Mouse (Mus musculus) midbrain, embryonic 15.5 days (tissue): ENCODE data around the gene Prrg4. TPM values are rescaled to one million over a fixed set of nuclear protein-coding genes. Genes with fewer than 3 reads are reported as not detected.

Source experiments
- ATAC-seq: fragments of 200-750 bp; cut with Nextera tagmentation; replicated peaks from 2 replicates; pipeline ENCODE4 v1.8.0; 2017; ENCODE audit warnings: moderate TSS enrichment
- H3K27ac ChIP-seq: fragments of 300-500 bp; sonication (generic); 2 replicates; pipeline ENCODE4 v1.5.1; 2015; ENCODE audit warnings: mild to moderate bottlenecking, inconsistent platforms
- H3K27me3 ChIP-seq: fragments of 300-500 bp; sonication (generic); replicated peaks from 2 replicates; pipeline ENCODE4 v1.6.1; 2015; ENCODE audit warnings: inconsistent platforms
- H3K36me3 ChIP-seq: fragments of 300-500 bp; sonication (generic); replicated peaks from 2 replicates; pipeline ENCODE4 v1.6.1; 2015; ENCODE audit warnings: inconsistent platforms
- H3K4me1 ChIP-seq: fragments of 300-500 bp; sonication (generic); 2 replicates; pipeline ENCODE4 v1.6.1; 2015; ENCODE audit warnings: inconsistent platforms
- H3K4me2 ChIP-seq: fragments of 300-500 bp; sonication (generic); 2 replicates; pipeline ENCODE4 v1.6.1; 2015; ENCODE audit warnings: inconsistent platforms, mild to moderate bottlenecking, moderate library complexity
- H3K4me3 ChIP-seq: fragments of 300-500 bp; sonication (generic); 2 replicates; pipeline ENCODE4 v1.5.1; 2015; ENCODE audit warnings: mild to moderate bottlenecking, inconsistent platforms
- H3K9ac ChIP-seq: fragments of 300-500 bp; sonication (generic); 2 replicates; pipeline ENCODE4 v1.6.1; 2015; ENCODE audit warnings: mild to moderate bottlenecking, inconsistent platforms
- H3K9me3 ChIP-seq: fragments of 300-500 bp; sonication (generic); 2 replicates; pipeline ENCODE4 v1.6.1; 2016; ENCODE audit warnings: inconsistent platforms
- WGBS: fragments of 180-500 bp; shearing (Covaris S2); methylation state at CpG from one replicate; pipeline ENCODE4 v1.1.7; 2015; ENCODE audit warnings: mixed read lengths; 5-methylcytosine and 5-hydroxymethylcytosine counted together
- polyA plus RNA-seq: library from polyadenylated mRNA; unstranded; fragments of >200 nt; fragmentation: Nextera tagmentation; extraction: Ambion mirVana; gene quantifications from 2 replicates; pipeline ENCODE4 v1.2.1, GENCODE M21; 2015

Prrg4 gene
- polyA plus RNA-seq, 1 experiment from 2014 or later = 0.44 TPM

DNA sequence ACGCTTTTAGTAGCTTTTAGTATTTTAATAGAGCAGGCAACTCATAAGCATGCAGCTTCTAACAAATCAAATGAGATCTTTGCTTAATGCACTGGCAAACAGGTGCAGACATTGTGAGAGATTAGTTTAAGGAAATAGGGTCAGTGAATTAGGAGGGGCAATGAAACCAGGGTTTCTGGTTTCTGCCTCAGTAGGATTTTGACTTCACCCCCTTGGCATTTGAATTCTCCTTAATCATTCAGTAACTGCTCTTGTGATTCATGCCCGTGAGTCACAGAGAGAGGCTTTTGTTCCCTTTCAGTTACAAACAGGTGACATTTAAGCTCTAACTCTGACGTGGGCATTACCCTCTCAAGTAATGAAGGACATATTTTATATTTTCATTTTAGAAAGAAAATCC is 6.1 kb upstream of the Prrg4 start:
- no peak overlapping the region for H3K9ac ChIP-seq
- H3K9me3 ChIP-seq = no peaks in the 10 kb centered on the region
- no peaks in the 10 kb centered on the region for H3K4me1 ChIP-seq
- peaks cover 3% of the 10 kb centered on the region; the same call in 1 of the 2 replicates for H3K27me3 ChIP-seq
- no peaks in the 10 kb centered on the region for H3K36me3 ChIP-seq
- H3K27ac ChIP-seq = no peak overlapping the region
- no peak overlapping the region for H3K4me3 ChIP-seq
- no peak overlapping the region for H3K4me2 ChIP-seq
- 25% methylated on average over 3 of the region's 3 CpGs for WGBS
- ATAC-seq = no peak

- no peak for ATAC-seq
- Histone ChIP-seq H3K9me3 (no peaks in the 10 kb centered on the region), H3K4me3 (no peak overlapping the region), H3K36me3 (no peaks in the 10 kb centered on the region), H3K4me2 (no peak overlapping the region), H3K27me3 (peaks cover 4% of the 10 kb centered on the region; the same call in 1 of the 2 replicates), H3K9ac (no peak overlapping the region), H3K27ac (no peak overlapping the region), H3K4me1 (no peaks in the 10 kb centered on the region)
- WGBS = 83% methylated on average over 1 of the region's 1 CpGs
These were observed 5.2 kb upstream of the Prrg4 start for GRCm38 (mm10) chr2:104854836-104855235.

DNA sequence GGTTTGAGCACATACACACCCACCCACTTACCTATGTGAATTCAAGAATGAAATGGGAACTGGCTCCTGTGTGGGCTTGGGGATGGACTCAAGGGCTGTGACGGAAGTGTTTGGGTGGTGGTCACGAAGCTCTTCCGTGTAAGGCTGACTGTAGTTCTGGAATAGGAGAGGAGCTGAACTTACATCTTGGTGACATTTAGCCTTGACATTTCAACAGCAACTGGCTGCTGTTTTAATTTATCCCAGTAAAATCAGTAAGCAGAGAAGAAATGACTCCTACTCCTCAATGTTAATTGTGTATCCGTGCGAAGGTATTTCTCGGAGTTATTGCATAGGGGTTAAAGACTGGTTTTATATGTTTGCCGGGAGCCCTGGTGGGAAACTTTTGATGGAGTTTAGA is 2.9 kb upstream of the Prrg4 start:
- Histone ChIP-seq H3K4me1 (peaks cover 3% of the 10 kb centered on the region; the same call in 1 of the 2 replicates), H3K9me3 (no peaks in the 10 kb centered on the region), H3K27ac (no peak overlapping the region), H3K4me3 (no peak overlapping the region), H3K4me2 (no peak overlapping the region), H3K36me3 (no peaks in the 10 kb centered on the region), H3K27me3 (peaks cover 4% of the 10 kb centered on the region), H3K9ac (no peak overlapping the region)
- ATAC-seq = no peak
- WGBS = 94% methylated on average over 7 of the region's 7 CpGs

GRCm38 (mm10) chr2:104851686-104852085 is 2.0 kb upstream of the Prrg4 start:
- Histone ChIP-seq H3K27me3 (peaks cover 4% of the 10 kb centered on the region), H3K9ac (no peak overlapping the region)
- 36% methylated on average over 5 of the region's 5 CpGs for WGBS

GRCm38 (mm10) chr2:104849991-104850359 is 299 bp upstream of the Prrg4 start:
- Histone ChIP-seq H3K9ac (no peak overlapping the region), H3K4me3 (peak overlapping the region; percentile 50), H3K27ac (no peak overlapping the region), H3K4me1 (peaks cover 3% of the 10 kb centered on the region; the same call in 1 of the 2 replicates), H3K4me2 (peak overlapping the region; percentile 94), H3K9me3 (no peaks in the 10 kb centered on the region), H3K27me3 (peaks cover 4% of the 10 kb centered on the region), H3K36me3 (no peaks in the 10 kb centered on the region)
- whole genome bisulfite sequencing = 66% methylated on average over 3 of the region's 3 CpGs
- peak; percentile 28; the same call in 1 of the 2 replicates for ATAC-seq

More at GRCm38 (mm10) chr2:104851686-104852085, 2.0 kb upstream of the Prrg4 start:
- peaks cover 3% of the 10 kb centered on the region; the same call in 1 of the 2 replicates for H3K4me1 ChIP-seq
- no peak for ATAC-seq
- no peaks in the 10 kb centered on the region for H3K9me3 ChIP-seq
- H3K27ac ChIP-seq = no peak overlapping the region
- H3K4me2 ChIP-seq = no peak overlapping the region
- no peak overlapping the region for H3K4me3 ChIP-seq
- H3K36me3 ChIP-seq = no peaks in the 10 kb centered on the region

DNA sequence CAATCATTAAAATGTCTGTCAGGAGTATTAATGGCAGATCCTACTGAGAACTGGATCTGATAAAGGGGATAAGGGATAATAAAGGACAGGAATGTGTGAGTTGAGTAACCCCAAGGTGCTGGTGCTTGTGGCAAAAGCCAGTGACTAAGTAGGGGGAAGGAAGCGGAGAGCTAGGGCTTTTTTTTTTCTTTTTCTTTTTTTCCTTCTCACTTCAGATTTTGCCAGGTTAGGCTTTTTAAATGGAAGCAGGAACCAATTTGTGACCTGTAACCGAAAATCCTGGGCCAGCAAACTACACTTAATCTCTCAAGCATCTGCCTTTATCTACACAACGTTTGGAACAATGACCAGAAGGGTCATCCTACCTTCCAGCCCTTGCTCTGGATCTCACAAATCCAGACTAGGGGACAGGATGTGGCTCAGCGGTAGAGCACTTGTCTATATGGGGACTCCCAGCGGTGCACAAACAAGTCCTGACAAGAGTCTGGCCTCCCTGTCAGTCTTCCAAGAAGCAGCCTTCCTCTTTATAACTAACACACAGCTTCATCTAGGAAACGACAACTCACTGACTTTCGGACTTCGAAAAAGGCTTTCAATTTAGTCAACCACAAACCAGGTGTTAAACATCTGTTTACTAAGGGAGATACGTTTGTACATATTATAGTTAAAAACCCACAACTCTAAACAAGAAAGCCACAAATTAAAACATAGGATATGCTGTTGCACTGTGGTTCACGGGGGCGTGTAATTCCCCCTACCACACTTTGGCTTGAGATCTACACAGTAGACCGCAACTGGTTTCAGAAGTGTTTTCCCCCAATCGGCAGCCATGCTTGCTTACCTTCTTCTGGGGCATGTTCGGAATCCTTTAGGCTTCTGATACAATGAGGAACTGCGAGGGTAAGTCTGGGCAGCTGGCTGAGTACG is 1.2 kb downstream of the Prrg4 start:
- peak overlapping the region; percentile 94 for H3K4me2 ChIP-seq
- no peak overlapping the region for H3K9ac ChIP-seq
- H3K4me3 ChIP-seq = peak overlapping the region; percentile 50; the same call in 1 of the 2 replicates
- H3K27me3 ChIP-seq = peaks cover 4% of the 10 kb centered on the region
- no peak for ATAC-seq
- peaks cover 3% of the 10 kb centered on the region; the same call in 1 of the 2 replicates for H3K4me1 ChIP-seq
- whole genome bisulfite sequencing = 34% methylated on average over 16 of the region's 16 CpGs
- H3K27ac ChIP-seq = no peak overlapping the region
- H3K36me3 ChIP-seq = no peaks in the 10 kb centered on the region
- no peaks in the 10 kb centered on the region for H3K9me3 ChIP-seq

GRCm38 (mm10) chr2:104847645-104848044 is 2.0 kb downstream of the Prrg4 start:
- H3K27me3 ChIP-seq = peaks cover 4% of the 10 kb centered on the region
- H3K4me2 ChIP-seq = no peak overlapping the region
- H3K27ac ChIP-seq = no peak overlapping the region
- 49% methylated on average over 2 of the region's 2 CpGs for WGBS
- H3K9ac ChIP-seq = no peak overlapping the region
- no peaks in the 10 kb centered on the region for H3K36me3 ChIP-seq
- H3K9me3 ChIP-seq = no peaks in the 10 kb centered on the region
- H3K4me1 ChIP-seq = peaks cover 3% of the 10 kb centered on the region; the same call in 1 of the 2 replicates
- H3K4me3 ChIP-seq = no peak overlapping the region
- no peak for ATAC-seq

DNA sequence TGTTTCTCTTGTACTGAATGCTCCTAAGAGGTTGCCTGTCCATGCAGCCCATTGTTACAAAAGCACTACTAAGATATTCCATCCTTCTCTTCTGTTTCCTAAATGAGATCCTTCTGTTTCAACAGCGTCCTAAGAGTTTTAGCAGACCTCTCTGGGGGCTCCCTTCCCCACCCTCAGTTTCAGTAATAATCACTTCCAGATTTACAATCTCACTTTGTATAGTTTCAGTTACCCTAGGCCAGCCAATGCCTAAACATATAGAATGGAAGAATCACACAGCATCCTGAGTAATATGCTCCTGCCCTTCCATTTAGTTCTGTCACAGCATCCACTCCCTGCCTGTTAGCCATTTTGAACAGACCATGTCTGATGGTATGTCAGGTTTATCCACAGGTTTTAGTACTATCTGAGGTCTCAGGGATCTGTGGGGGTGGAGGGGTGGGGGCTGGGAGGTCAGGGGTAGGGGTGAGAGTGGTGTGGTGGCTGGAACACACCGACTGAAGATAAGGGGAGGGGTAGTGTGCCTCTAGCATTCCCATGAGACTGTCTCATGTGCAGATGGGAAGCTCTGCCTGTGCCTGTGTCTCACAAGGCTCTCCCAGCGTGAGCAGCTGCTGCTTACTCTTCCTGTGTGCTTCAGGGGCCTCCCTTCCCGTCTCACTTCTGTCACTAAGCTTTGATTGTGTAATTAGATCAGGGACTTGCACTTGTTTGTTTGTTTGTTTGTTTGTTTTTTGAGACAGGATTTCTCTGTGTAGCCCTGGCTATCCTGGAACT is 2.9 kb downstream of the Prrg4 start:
- no peak for ATAC-seq

GRCm38 (mm10) chr2:104842559-104842958 is 7.1 kb downstream of the Prrg4 start:
- Histone ChIP-seq H3K36me3 (no peaks in the 10 kb centered on the region), H3K4me2 (no peak overlapping the region), H3K27ac (no peak overlapping the region), H3K4me1 (no peaks in the 10 kb centered on the region), H3K27me3 (no peaks in the 10 kb centered on the region), H3K4me3 (no peak overlapping the region), H3K9me3 (no peaks in the 10 kb centered on the region), H3K9ac (no peak overlapping the region)
- no peak for ATAC-seq

More for the DNA sequence above, 2.9 kb downstream of the Prrg4 start:
- Histone ChIP-seq H3K9me3 (no peaks in the 10 kb centered on the region), H3K4me3 (no peak overlapping the region), H3K27me3 (peaks cover 4% of the 10 kb centered on the region), H3K9ac (no peak overlapping the region), H3K4me1 (peaks cover 3% of the 10 kb centered on the region; the same call in 1 of the 2 replicates), H3K27ac (no peak overlapping the region), H3K36me3 (no peaks in the 10 kb centered on the region), H3K4me2 (no peak overlapping the region)
- WGBS = 34% methylated on average over 4 of the region's 4 CpGs

DNA sequence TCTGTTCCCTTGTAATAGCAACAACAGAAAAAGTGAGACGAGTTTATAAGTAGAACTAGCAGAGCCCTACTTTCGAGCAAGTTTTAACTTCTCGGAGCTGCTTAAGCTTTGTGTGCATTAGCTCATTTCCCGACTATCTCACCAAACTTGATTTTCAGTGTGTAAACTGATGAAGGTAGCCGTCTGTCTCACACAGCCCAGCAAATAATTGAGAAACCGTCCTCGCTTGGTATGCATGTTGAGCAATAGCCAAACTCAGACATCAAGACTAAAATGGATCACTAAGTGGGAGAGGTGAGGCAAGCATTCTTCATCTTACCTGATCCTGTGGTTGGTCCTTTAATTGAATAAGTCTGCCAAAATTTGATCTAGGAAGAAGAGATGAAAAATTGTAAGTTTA is 7.9 kb downstream of the Prrg4 start:
- Histone ChIP-seq H3K27me3 (no peaks in the 10 kb centered on the region), H3K9ac (no peak overlapping the region), H3K4me1 (no peaks in the 10 kb centered on the region), H3K4me2 (no peak overlapping the region), H3K4me3 (no peak overlapping the region), H3K9me3 (no peaks in the 10 kb centered on the region), H3K27ac (no peak overlapping the region), H3K36me3 (no peaks in the 10 kb centered on the region)
- no peak for ATAC-seq
- WGBS = 88% methylated on average over 7 of the region's 7 CpGs

GRCm38 (mm10) chr2:104840974-104841373 is 8.7 kb downstream of the Prrg4 start:
- Histone ChIP-seq H3K36me3 (no peaks in the 10 kb centered on the region), H3K4me3 (no peak overlapping the region), H3K27ac (no peak overlapping the region), H3K9ac (no peak overlapping the region), H3K27me3 (no peaks in the 10 kb centered on the region), H3K9me3 (no peaks in the 10 kb centered on the region), H3K4me2 (no peak overlapping the region), H3K4me1 (no peaks in the 10 kb centered on the region)
- ATAC-seq = no peak

GRCm38 (mm10) chr2:104832486-104832885 is 17.2 kb downstream of the Prrg4 start:
- 91% methylated on average over 2 of the region's 2 CpGs for WGBS
- no peaks in the 10 kb centered on the region for H3K36me3 ChIP-seq
- no peak overlapping the region for H3K4me2 ChIP-seq
- no peaks in the 10 kb centered on the region for H3K4me1 ChIP-seq
- no peak overlapping the region for H3K27ac ChIP-seq
- no peaks in the 10 kb centered on the region for H3K9me3 ChIP-seq
- no peak for ATAC-seq
- no peak overlapping the region for H3K9ac ChIP-seq
- H3K4me3 ChIP-seq = no peak overlapping the region
- H3K27me3 ChIP-seq = no peaks in the 10 kb centered on the region
